ENCODE assay signal across 12 mouse cellular contexts in genomic region chr2:142732370-142732769, GRCm38 (mm10).
DNase-seq lines count a peak whose midpoint lies in the region; ATAC-seq and TF ChIP-seq lines count a peak whose summit lies in the region.
"Had no signal": no experiment of that assay in that cellular context is flagged by ENCODE, and none has a peak within 500 bp of the region (broad histone marks: within the 10 kb centered on the region; RNA-seq: fewer than 3 reads in every experiment).

No protein-coding gene starts in this region.

- no peaks in the 10 kb centered on the region for H3K27me3 ChIP-seq in liver, postnatal 0 days (ENCODE audit: insufficient read depth, low read length)
- H3K27me3 ChIP-seq in midbrain, embryonic 13.5 days = no peaks in the 10 kb centered on the region
- H3K27me3 ChIP-seq: hindbrain, embryonic 12.5 days; kidney, embryonic 15.5 days had no signal

- ATAC-seq in liver, postnatal 0 days = no peak
- no peak for ATAC-seq in midbrain, embryonic 13.5 days
- ATAC-seq: lung, postnatal 0 days had no signal

- no peak for TF ChIP-seq EP300 in liver, postnatal 0 days (IDR thresholded peaks at IDR 0.05; ENCODE audit: low read depth)

- H3K9me3 ChIP-seq in liver, postnatal 0 days (ENCODE audit: low read length) = no peaks in the 10 kb centered on the region
- H3K9me3 ChIP-seq in midbrain, embryonic 13.5 days = no peaks in the 10 kb centered on the region
- H3K9me3 ChIP-seq: hindbrain, embryonic 12.5 days; kidney, embryonic 15.5 days had no signal

- intact Hi-C loops in gastrocnemius, adult 2 months (cut with DNase I) = no loop called here

- H3K4me1 ChIP-seq in liver, postnatal 0 days (ENCODE audit: insufficient read depth) = no peaks in the 10 kb centered on the region
- peaks cover 5% of the 10 kb centered on the region; the same call in 1 of the 2 replicates for H3K4me1 ChIP-seq in midbrain, embryonic 13.5 days (replicated peaks)
- H3K4me1 ChIP-seq: kidney, embryonic 15.5 days had no signal

- DNase-seq in gastrocnemius, adult 2 months = peak; percentile 31
- DNase-seq in gastrocnemius, postnatal 25 days = no peak
- peak; percentile 8 for DNase-seq in urinary bladder, postnatal 14 days (ENCODE audit: low spot score)
- DNase-seq in urinary bladder, adult 18-20 months (ENCODE audit: low spot score in 2 of 2) = no peak
- DNase-seq in cerebellum, adult 9-11 months = peak; percentile 17
- DNase-seq in liver, postnatal 0 days = no peak
- DNase-seq in yolk sac, embryonic 10.5 days (ENCODE audit: low spot score) = no peak

- no peak overlapping the region for H3K4me2 ChIP-seq in liver, postnatal 0 days (ENCODE audit: low read depth, low read length)
- H3K4me2 ChIP-seq in midbrain, embryonic 13.5 days (replicated peaks) = no peak overlapping the region
- H3K4me2 ChIP-seq: hindbrain, embryonic 12.5 days; kidney, embryonic 15.5 days had no signal

- H3K36me3 ChIP-seq in liver, postnatal 0 days (replicated peaks; ENCODE audit: insufficient read depth, low read length) = no peaks in the 10 kb centered on the region
- no peaks in the 10 kb centered on the region for H3K36me3 ChIP-seq in midbrain, embryonic 13.5 days
- H3K36me3 ChIP-seq: hindbrain, embryonic 12.5 days; kidney, embryonic 15.5 days had no signal

- 75% methylated on average over 4 of the region's 4 CpGs for WGBS in liver, postnatal 0 days (ENCODE audit: insufficient replicate concordance)
- 92% methylated on average over 4 of the region's 4 CpGs for WGBS in midbrain, embryonic 13.5 days

- H3K27ac ChIP-seq in gastrocnemius, adult 2 months = peak overlapping the region; percentile 51
- H3K27ac ChIP-seq in liver, postnatal 0 days (ENCODE audit: low read depth) = no peak overlapping the region
- no peak overlapping the region for H3K27ac ChIP-seq in midbrain, embryonic 13.5 days
- H3K27ac ChIP-seq: heart, adult 2 months; hindbrain, embryonic 12.5 days; kidney, embryonic 15.5 days had no signal

- no peak overlapping the region for H3K9ac ChIP-seq in liver, postnatal 0 days (replicated peaks)
- H3K9ac ChIP-seq in midbrain, embryonic 13.5 days (replicated peaks) = no peak overlapping the region
- H3K9ac ChIP-seq: hindbrain, embryonic 12.5 days; kidney, embryonic 15.5 days had no signal

- no peak for TF ChIP-seq CTCF in gastrocnemius, adult 2 months (IDR thresholded peaks at IDR 0.05)
- no peak for TF ChIP-seq CTCF in liver, postnatal 0 days (IDR thresholded peaks at IDR 0.05; ENCODE audit: low read depth)

- H3K4me3 ChIP-seq in gastrocnemius, adult 2 months = no peak overlapping the region
- no peak overlapping the region for H3K4me3 ChIP-seq in liver, postnatal 0 days (ENCODE audit: low read depth, low read length)
- no peak overlapping the region for H3K4me3 ChIP-seq in midbrain, embryonic 13.5 days (replicated peaks)
- H3K4me3 ChIP-seq: heart, adult 2 months; hindbrain, embryonic 12.5 days; kidney, embryonic 15.5 days had no signal

Comparison
In these comparisons a context has a peak if more than half of its experiments do, and no peak if none do; other contexts are left out.
1. DNase-seq: peak in gastrocnemius, adult 2 months (single experiment), urinary bladder, postnatal 14 days (single experiment) and cerebellum, adult 9-11 months (single experiment); none in gastrocnemius, postnatal 25 days (single experiment), urinary bladder, adult 18-20 months (0 of 2), liver, postnatal 0 days (single experiment) and yolk sac, embryonic 10.5 days (single experiment).